Mouse (Mus musculus) monocyte, adult 5-6 weeks (primary cell): ENCODE results near the gene Uck2. TPM values are rescaled to one million over a fixed set of nuclear protein-coding genes. Genes with fewer than 3 reads are reported as not detected.

Source experiments
- ATAC-seq: fragments of 153-309, 156-312 bp; replicated peaks from 2 replicates; pipeline ENCODE4 v1.8.0; 2017; ENCODE audit warnings: mild to moderate bottlenecking; ENCODE audit not compliant: low TSS enrichment, insufficient number of reproducible peaks, severe bottlenecking, poor library complexity, low FRiP score
- total RNA-seq: library from RNA; stranded (forward); fragments of 200-1000, 200-491, 200-594 nt; gene quantifications from 3 replicates; pipeline ENCODE4 v1.2.3, GENCODE M21; 2017

Uck2 gene
- total RNA-seq, 1 experiment from 2014 or later = 12.9 TPM

DNA sequence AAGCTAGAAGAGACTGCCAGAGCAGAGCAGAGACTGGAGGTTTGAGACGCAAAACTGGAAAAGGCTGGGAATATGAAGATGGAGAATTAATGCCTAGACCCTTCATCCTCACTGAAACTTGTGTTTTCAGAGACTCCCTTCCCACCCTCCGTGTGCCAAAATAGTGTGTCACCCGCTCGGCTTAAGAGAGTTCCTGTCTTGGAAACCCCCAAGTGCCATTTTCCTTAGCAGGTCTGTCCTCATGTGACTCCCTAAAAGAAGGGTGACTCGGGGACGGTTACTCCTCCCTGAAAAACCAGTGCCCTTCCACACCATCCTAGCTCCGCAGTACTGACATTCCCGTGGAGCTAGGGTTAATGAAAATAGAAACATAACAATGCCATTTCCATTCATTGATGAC, 236 bp upstream of the Uck2 start:
- ATAC-seq = no peak

DNA sequence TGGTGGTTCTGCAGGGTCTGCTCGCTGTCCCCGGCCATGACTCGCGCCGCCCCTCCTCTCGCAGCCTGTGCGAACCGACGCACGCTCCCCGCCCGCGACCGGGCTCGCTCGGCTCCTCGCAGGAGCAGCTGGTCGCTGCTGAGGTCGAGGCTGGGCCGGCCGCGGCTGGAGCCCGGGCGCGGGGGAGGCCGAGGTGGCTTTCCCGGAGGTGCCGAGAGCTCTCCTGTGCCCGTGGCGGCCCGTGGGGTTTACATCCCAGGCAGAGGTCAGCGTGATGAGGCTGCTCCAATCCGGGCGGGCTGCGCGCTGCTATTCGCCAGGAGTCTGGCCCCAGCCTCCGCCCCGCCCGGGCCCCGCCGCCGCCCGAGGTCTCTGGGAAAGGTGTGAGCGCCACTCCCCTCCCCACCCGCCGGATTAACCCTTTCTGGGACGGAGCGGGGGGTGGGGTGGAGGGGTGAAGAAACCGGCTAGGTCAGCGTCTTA, 242 bp downstream of the Uck2 start:
- peak; percentile 44; the same call in 1 of the 2 replicates for ATAC-seq

DNA sequence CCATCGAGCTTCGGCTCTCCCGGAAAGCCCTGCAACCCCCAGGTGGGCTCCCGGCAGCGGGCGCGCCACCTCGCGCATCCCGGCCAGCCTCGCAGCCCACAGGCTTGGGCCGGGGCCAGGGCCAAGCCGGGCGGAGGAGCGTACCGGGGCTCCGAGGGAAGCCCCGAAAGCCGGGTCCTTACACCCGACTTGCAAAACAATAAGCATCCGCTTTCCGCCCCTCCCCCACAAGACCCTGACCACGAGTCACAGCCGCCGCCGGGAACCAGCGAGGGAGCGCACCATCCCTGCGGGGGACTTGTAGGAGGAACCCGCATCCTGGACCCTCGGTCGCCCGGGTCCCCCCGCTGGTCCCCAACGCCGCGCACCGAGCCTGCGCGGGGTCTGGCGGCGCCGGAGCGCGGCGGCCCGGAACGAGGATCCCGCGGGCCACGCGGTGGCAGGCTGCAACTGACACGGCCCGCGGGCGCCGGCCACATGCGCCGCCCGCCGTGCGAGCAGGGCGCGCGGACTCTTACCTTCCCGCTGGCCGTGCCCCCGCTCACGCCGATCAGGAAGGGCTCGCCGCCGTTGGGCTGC, 773 bp downstream of the Uck2 start:
- no peak for ATAC-seq

DNA sequence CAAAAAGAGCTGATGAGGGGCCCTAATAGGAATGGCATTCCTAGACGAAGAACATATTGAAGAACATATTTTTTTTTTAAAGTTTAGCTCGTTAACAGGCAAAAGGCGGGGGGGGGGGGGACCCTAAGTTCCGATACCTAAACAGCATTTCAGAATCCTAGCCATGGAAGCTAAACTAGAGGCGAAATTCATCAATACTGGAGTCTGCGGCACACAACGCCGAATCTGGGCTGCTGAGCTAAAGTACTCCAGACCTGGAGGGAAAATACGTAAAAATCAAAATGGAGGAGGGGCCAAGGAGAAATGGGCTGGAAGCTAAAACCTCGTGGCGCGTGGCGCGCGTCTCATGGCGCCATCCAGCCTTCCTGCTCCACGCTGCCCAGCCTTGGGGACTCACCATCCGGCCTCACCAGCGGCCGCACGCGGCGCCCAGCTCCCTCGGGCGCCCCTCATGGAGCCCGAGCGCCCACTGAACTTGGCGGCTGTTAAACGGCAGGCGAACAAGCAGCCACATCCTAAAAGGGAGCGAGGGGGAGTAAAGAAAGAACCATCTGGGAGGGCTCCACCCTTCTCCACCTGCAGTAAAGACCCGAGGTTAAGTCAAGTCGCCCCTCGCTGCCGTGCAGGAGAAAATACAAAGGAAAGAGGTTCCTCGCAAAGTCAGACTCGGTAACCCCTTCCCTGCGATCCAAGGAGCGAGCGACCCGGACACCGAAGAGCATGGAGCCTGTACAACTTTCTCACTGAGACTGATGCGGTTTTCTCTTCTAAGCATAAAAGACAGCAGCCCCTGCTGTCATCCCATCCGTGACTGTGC, 1.5 kb downstream of the Uck2 start:
- ATAC-seq = no peak

DNA sequence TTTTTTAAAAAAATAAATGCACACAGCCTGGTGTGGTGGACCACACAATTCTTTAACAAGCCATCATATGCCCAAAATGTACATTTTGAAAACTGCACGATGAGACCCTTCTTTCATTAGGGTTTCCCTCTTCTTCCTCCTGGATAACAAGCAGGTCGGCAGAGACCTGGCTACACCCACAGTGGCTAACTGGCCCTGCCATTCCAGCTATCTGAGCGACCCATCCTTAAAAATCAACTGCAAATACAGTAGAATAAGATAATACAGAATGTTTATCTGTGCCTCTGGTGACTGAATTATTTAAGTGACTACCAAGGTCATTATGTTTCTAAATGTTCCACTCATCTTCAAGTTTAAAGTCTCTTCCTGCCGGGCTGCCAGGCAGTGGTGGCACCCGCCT, 2.4 kb downstream of the Uck2 start:
- ATAC-seq = no peak

- no peak for ATAC-seq
These were observed 3.0 kb downstream of the Uck2 start for GRCm38 (mm10) chr1:167282112-167282511.

DNA sequence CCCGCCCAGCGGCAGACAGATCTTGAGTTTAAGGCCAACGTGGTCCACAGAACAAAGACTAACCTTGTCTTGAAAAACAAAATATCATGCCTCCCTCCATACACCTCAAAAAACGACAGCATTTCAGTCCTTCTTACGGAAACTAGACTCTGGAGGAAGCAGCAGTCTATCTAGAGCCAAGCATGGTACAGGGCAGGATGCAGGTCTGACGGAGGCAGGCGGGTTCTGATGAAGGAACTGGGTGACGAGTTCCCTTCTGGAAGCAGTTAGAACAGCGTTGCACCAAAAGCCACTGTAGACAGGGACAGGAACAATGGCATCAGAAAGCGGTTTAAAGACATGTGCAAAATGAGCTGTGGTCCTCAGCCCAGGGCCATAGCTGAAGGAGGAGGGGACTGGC, 5.1 kb downstream of the Uck2 start:
- ATAC-seq = no peak

DNA sequence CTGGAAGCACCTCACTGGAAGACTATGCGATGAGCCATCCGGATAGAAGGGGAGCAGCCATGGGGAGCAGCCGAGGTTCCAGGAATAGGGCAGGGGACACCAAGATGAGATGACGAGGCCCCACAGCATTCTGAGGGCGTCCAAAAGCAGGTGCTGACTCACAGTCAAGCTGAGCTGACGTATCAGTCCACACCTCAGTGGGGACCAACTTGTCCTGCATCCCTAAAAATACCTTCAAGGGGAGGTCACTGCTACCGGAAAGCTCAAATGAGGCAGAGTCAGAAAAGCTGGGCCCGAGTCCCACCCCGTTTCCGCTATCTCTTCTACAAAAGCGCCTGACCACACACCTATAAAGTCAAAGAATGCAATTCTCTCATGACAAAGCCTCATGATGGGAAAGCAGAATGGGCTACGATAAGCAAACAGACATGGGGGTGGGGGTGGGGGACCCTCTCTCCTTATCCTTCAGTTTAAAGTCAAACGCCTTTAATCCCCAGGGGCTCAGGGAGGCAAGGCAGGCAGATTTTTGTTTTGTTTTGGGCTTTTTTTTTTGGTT, 5.9 kb downstream of the Uck2 start:
- ATAC-seq = no peak

GRCm38 (mm10) chr1:167278395-167278794, 6.7 kb downstream of the Uck2 start:
- ATAC-seq = no peak

- no peak for ATAC-seq
These were observed 10.3 kb downstream of the Uck2 start for GRCm38 (mm10) chr1:167274646-167275390.

GRCm38 (mm10) chr1:167273380-167274163, 11.5 kb downstream of the Uck2 start:
- ATAC-seq = no peak

DNA sequence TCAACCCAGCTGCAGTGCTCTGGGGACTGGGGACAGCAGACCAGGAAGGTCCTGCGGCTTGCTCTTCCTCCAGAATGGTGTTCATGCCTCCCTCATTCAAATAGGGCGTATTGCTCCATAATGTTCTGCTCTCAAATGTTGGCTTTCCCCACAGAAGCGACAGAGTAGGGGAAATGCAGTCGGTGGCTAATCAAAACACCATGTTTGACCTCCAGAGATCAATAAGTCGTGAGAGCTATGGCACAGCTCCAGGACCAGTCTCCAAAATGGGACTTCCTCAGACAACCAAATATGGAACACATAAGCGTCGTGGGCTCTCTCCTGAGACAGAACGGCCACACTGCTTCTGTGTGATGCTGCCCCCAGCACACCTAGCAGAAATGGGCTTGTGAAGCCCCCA, 13.3 kb downstream of the Uck2 start:
- ATAC-seq = no peak

DNA sequence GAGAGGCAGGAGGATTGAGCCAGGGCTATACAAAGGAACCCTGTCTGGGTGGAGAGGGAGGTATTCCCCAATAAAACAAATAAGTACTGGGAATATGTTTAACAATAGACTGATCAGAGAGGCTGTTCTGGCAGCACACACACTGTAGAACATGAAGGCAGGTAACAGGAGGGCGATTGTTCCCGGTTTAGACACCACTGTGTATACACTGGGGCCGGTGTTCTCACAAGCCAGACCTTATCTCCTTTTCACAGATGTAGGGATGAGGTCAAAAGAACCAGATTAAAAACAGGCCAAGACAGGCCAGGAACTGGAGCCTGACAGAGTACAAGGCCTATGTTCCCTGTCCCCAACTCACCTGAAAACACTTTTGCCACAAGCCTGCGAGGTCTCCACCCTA, 13.8 kb downstream of the Uck2 start:
- no peak for ATAC-seq

DNA sequence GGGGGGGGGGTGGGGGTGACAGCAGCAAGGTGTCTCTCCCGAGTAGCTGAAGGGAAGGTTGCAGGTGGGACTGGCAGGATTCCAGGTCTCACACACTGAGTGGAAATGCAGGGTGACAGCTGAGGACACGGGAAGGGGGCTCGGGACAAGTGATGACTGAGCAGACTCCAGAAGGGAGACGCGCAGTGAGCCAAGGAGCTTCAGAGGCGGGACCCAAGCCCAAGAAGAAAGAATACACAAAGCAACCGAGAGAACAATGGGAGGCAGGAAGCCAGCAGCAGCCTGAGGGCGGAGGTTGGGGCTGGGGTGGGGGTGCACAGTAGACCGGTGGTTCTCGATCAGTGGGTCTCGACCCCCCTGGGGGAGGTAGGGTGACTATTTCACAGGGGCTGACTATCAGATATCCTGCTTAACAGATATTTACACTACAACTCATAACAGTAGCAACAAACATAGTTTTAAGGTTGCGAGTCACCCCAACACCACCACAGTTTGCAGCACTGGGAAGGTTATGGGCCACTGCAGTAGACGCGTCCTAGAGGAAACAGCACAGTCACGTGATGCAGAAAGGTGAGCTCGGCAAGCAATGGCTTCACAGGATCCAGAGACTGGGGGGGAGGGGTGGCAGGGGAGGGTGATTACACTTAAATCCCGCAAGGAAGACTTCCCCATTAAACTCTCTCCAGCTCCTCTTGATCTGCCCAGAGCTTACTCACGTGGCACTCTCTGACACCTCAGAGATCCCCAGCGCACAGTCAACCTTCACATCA, 14.6 kb downstream of the Uck2 start:
- ATAC-seq = no peak

GRCm38 (mm10) chr1:167269856-167270270, 15.3 kb downstream of the Uck2 start:
- ATAC-seq = no peak

DNA sequence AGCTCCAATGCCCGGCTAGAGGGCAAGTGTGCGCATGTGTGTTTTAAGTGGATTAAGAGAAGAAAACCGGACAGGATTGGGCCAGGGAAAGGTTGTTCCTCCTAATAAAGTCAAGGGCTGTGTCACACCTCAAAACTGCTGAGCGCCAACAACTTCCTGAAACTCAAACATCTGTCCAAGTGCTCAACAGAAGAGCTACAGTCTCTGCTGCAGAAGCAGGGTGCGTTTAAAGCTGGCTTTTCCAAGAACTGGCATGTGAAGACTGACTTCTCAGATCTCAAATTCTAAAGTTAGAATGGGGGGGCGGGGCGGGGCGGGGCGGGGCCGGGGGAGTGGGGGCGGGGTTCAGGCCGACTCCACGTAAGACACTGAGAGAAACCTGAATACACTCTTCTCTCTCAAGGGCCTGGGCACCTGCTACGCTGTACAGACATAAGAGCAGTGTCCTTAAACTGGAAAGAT, 15.7 kb downstream of the Uck2 start:
- ATAC-seq = no peak

DNA sequence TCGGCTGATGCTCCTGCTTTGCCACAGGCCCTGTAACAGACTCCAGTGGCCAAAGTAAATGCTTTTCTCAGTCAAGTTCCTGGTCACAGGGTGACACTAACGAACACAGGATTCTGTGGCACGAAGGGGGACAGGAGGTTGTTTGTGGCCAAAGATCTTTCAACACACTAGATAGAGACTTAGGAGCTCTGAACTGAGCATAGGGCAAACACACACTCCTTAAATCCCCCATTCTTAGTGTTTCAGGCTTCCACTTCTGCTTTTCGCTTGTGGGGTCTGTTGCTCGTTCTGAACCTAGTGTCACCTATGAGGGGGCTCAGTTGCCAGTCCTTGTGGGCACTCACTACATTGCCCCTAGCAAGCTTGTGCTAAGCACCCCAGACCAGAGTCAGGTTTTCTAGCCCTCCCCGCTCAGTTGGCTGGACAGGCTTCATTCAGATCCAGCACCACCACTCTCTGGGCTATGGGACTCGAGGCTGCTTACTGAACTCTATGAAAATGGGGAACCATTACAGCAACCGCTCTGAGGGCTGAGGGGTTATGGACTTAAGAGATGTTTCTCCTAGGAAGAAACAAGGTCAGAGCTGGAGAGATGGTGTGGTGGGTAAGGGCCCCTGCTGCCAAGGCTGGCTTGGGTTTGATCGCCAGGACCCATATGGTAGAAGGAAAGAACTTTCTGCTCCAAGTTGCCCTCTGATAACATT, 16.6 kb downstream of the Uck2 start:
- ATAC-seq = 0 out of 2 replicates have a peak, but pooled peaks have one; percentile 11
